Mouse (Mus musculus): ENCODE measurements around the gene Serpina3a.

Serpina3a gene

GRCm38 (mm10) chr12:104143286-104143685 is 30.8 kb downstream of the Serpina3a start:
- no peak for DNase-seq (ENCODE audit: low spot score)

- no peak for DNase-seq (ENCODE audit: low spot score)
Observed at GRCm38 (mm10) chr12:104145571-104145970, 33.0 kb downstream of the Serpina3a start.

DNA sequence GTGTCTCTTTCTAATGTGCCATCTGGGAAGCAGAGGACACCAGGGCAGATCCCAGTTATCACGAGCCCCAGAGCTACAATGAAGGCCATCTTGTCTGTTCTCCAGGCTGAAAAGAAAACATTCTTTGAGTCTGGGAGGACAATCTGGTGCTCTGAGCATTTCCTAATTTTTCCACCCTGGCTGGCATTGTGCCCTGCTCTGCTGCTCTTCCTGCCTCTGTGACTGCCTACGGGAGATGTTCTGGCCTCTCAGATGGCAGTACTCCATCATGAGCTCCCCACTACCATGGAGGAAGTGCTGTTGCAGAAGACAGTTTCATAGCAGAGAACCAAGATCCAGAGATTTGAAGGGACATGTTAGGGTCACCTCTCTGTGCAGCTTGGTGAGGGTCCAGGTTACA is 39.5 kb downstream of the Serpina3a start:
- DNase-seq (ENCODE audit: low spot score), result no peak

GRCm38 (mm10) chr12:104153041-104153645 is 40.6 kb downstream of the Serpina3a start:
- DNase-seq (ENCODE audit: low spot score), result no peak

DNA sequence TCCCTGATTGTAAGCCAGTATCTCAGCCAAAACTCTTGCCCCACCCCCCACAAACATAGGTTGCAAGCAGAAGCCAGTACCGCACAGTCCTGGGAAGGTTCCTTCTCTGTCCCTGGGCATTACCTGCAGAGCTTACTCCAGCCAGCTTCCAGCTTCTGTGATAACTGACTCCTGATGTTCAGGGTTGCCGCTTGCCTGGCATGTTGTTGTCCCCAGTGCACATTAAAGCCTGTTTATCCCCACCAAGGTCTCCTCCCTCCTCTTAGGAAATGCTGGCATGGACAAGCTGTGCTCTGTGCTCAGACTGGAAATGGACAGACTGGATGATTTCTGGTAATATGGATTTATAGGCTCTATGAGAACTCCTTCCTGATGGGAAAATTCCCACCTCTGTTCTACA is 41.1 kb downstream of the Serpina3a start, which contains the start of gene Serpina3c:
Gene Serpina3c, minus strand, starts transcription at position 215 of the 400 bp plus-strand sequence.
- DNase-seq (ENCODE audit: low spot score), result no peak

Data from layer of hippocampus, adult 9-10 months (tissue).